Mouse (Mus musculus): ENCODE results near the gene Thap12. TPM values are rescaled to one million over a fixed set of nuclear protein-coding genes. Genes with fewer than 3 reads are reported as not detected.

Gene Thap12
- polyA plus RNA-seq, 1 experiment, result 4.3 TPM

- H3K27ac ChIP-seq (ENCODE audit: control insufficient read depth, insufficient read depth, low read depth, low read length), result no peak overlapping the region
- no peaks in the 10 kb centered on the region for H3K27me3 ChIP-seq (ENCODE audit: control insufficient read depth, insufficient read depth, low read length)
- TF ChIP-seq POLR2A (IDR thresholded peaks at IDR 0.05; ENCODE audit: control insufficient read depth, low read depth, low read length) (no peak), CTCF (IDR thresholded peaks at IDR 0.05; ENCODE audit: control insufficient read depth, insufficient read depth, insufficient replicate concordance, low read depth, low read length) (no peak)
- H3K36me3 ChIP-seq (ENCODE audit: control insufficient read depth, insufficient read depth, low read length), result no peaks in the 10 kb centered on the region
- no peak overlapping the region for H3K4me3 ChIP-seq (ENCODE audit: control insufficient read depth, low read depth, low read length)
- no peaks in the 10 kb centered on the region for H3K4me1 ChIP-seq (ENCODE audit: control insufficient read depth, insufficient read depth, low read length)
Measured at GRCm38 (mm10) chr7:98756050-98756449, 53.1 kb downstream of the Thap12 start.

GRCm38 (mm10) chr7:98756556-98756955 is 53.7 kb downstream of the Thap12 start:
- no peak overlapping the region for H3K27ac ChIP-seq (ENCODE audit: control insufficient read depth, insufficient read depth, low read depth, low read length)
- H3K4me1 ChIP-seq (ENCODE audit: control insufficient read depth, insufficient read depth, low read length), result no peaks in the 10 kb centered on the region
- H3K4me3 ChIP-seq (ENCODE audit: control insufficient read depth, low read depth, low read length), result no peak overlapping the region
- no peaks in the 10 kb centered on the region for H3K36me3 ChIP-seq (ENCODE audit: control insufficient read depth, insufficient read depth, low read length)
- H3K27me3 ChIP-seq (ENCODE audit: control insufficient read depth, insufficient read depth, low read length), result no peaks in the 10 kb centered on the region
- TF ChIP-seq CTCF (IDR thresholded peaks at IDR 0.05; ENCODE audit: control insufficient read depth, insufficient read depth, insufficient replicate concordance, low read depth, low read length) (no peak), POLR2A (IDR thresholded peaks at IDR 0.05; ENCODE audit: control insufficient read depth, low read depth, low read length) (no peak)

- no peaks in the 10 kb centered on the region for H3K4me1 ChIP-seq (ENCODE audit: control insufficient read depth, insufficient read depth, low read length)
- no peak overlapping the region for H3K27ac ChIP-seq (ENCODE audit: control insufficient read depth, insufficient read depth, low read depth, low read length)
- H3K36me3 ChIP-seq (ENCODE audit: control insufficient read depth, insufficient read depth, low read length), result no peaks in the 10 kb centered on the region
- H3K27me3 ChIP-seq (ENCODE audit: control insufficient read depth, insufficient read depth, low read length), result no peaks in the 10 kb centered on the region
- no peak for TF ChIP-seq CTCF (IDR thresholded peaks at IDR 0.05; ENCODE audit: control insufficient read depth, insufficient read depth, insufficient replicate concordance, low read depth, low read length)
- no peak for TF ChIP-seq POLR2A (IDR thresholded peaks at IDR 0.05; ENCODE audit: control insufficient read depth, low read depth, low read length)
- no peak overlapping the region for H3K4me3 ChIP-seq (ENCODE audit: control insufficient read depth, low read depth, low read length)
Measured at GRCm38 (mm10) chr7:98760126-98760525, 57.2 kb downstream of the Thap12 start.

GRCm38 (mm10) chr7:98763911-98764310 is 61.0 kb downstream of the Thap12 start:
- Histone ChIP-seq H3K27ac (ENCODE audit: control insufficient read depth, insufficient read depth, low read depth, low read length) (no peak overlapping the region), H3K4me1 (ENCODE audit: control insufficient read depth, insufficient read depth, low read length) (no peaks in the 10 kb centered on the region), H3K4me3 (ENCODE audit: control insufficient read depth, low read depth, low read length) (no peak overlapping the region), H3K27me3 (ENCODE audit: control insufficient read depth, insufficient read depth, low read length) (no peaks in the 10 kb centered on the region), H3K36me3 (ENCODE audit: control insufficient read depth, insufficient read depth, low read length) (no peaks in the 10 kb centered on the region)
- TF ChIP-seq POLR2A (IDR thresholded peaks at IDR 0.05; ENCODE audit: control insufficient read depth, low read depth, low read length), result no peak
- no peak for TF ChIP-seq CTCF (IDR thresholded peaks at IDR 0.05; ENCODE audit: control insufficient read depth, insufficient read depth, insufficient replicate concordance, low read depth, low read length)

- TF ChIP-seq POLR2A (IDR thresholded peaks at IDR 0.05; ENCODE audit: control insufficient read depth, low read depth, low read length) (no peak), CTCF (IDR thresholded peaks at IDR 0.05; ENCODE audit: control insufficient read depth, insufficient read depth, insufficient replicate concordance, low read depth, low read length) (no peak)
- H3K27ac ChIP-seq (ENCODE audit: control insufficient read depth, insufficient read depth, low read depth, low read length), result no peak overlapping the region
- H3K4me1 ChIP-seq (ENCODE audit: control insufficient read depth, insufficient read depth, low read length), result peaks cover 3% of the 10 kb centered on the region; the same call in 1 of the 2 replicates
- no peak overlapping the region for H3K4me3 ChIP-seq (ENCODE audit: control insufficient read depth, low read depth, low read length)
- H3K27me3 ChIP-seq (ENCODE audit: control insufficient read depth, insufficient read depth, low read length), result no peaks in the 10 kb centered on the region
- no peaks in the 10 kb centered on the region for H3K36me3 ChIP-seq (ENCODE audit: control insufficient read depth, insufficient read depth, low read length)
Measured at GRCm38 (mm10) chr7:98767261-98767660, 64.4 kb downstream of the Thap12 start.

Other genes starting within 250 kb of the Thap12 start
- gene Lrrc32, start 213.8 kb upstream of the Thap12 start, polyA plus RNA-seq (2012; rRNA removed), result 0.48 and 0.72 TPM in 2 replicates
- 17.6 and 19.3 TPM in 2 replicates for gene Emsy, start 46.3 kb upstream of the Thap12 start, polyA plus RNA-seq (2012; rRNA removed)
- gene Wnt11, start 132.0 kb downstream of the Thap12 start, polyA plus RNA-seq (2012; rRNA removed), result 0.80 and 1.2 TPM in 2 replicates

All from testis, adult 2 months (tissue).